Mouse (Mus musculus): ENCODE data around the gene Sfta2. TPM values are rescaled to one million over a fixed set of nuclear protein-coding genes. Genes with fewer than 3 reads are reported as not detected.

The Sfta2 gene
- total RNA-seq (2021): not detected

DNA sequence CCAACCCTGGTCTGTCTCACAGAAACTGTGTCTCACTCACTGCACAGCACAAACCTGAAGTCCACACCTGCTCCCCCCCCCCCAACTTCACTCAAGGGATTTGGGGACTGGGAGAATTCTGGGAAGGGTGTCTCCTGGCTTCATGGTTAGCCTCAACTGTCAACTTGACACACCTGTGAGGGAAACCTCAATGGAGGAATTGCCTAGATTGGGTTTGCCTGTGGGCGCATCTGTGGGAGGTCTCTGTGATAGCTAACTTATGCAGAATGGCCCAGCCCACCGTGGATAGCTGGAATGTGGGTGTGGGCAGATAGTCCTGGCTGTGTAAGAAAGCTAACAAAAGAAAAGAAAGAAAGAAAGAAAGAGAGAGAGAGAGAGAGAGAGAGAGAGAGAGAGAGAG is at the start of gene Sfta2:
Gene Sfta2 (plus strand): TSS at position 301 of the 400 bp plus-strand sequence.
- intact Hi-C loops (cut with DNase I): no loop called here
- DNase-seq (ENCODE audit: low spot score): no peak

DNA sequence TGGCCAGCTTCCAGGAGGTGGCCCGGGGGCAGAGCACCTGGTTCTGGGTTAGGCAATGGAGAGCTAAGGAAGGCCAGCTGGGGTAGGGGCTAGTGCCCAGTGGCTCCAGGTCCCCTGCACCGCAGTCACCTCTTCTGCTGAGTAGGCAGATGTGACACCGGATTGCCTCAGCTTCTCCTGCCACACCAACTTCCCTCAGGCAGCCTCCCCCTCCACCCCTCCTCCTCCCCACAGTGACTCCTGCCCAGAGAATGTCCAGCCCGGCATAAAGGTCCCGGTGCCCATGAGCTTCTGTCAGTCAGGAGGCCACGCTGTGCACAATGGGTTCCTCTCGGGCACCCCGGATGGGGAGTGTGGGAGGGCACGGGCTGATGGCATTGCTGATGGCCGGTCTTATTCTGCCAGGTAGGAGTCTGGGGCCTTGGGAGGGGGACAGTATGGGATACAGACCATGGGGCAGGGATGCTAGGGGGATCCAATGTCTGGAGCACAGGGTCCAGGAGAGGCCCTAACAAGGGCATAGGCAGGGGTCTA is 49.4 kb upstream of the Sfta2 start, which contains the start of gene Cdsn:
Gene Cdsn (plus strand): TSS at position 248 of the 534 bp plus-strand sequence.
- no peak for DNase-seq (ENCODE audit: low spot score)
- intact Hi-C loops (cut with DNase I): no loop called here

DNA sequence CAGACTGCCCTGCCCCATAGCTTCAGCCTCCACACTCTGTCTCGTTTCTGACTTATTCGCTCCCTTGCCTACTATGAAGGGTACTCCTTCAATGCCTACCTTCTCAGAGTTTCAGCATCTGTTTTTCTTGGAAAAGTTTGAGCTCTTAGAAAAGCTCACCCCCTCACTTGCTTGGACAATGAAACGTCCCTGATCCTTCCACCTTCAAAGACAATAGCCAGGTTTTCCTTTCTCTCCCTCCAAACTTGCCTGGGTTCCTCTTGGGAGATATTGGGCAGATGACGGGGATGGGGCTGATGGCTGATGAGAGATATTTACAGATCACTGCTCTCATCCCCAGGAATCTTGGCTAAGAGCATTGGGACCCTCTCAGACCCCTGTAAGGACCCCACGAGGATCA is 47.0 kb upstream of the Sfta2 start:
- no peak for DNase-seq (ENCODE audit: low spot score)
- intact Hi-C loops (cut with DNase I): no loop called here

DNA sequence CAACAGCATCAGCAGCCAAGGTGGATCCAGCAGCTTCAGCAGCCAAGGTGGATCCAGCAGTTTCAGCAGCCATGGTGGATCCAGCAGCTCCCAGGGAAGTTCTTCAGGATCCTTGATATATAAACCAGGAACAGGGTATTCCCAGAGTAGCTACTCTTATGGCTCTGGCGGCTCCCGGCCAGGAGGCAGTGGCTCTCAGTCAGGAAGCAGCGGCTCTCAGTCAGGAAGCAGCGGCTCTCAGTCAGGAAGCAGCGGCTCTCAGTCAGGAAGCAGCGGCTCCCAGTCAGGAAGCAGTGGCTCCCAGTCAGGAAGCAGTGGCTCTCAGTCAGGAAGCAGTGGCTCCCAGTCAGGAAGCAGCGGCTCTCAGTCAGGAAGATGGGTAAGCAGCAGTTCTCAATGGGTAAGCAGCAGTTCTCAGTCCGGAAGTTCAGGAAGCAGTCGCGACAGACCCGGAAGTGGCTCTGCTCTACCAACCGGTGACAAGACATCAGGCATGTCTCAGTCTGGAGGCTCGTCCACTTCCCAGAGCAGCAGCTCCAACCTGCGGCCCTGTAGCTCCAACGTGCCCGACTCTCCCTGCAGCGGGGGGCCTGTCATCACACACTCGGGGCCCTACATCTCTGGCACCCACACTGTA is 46.5 kb upstream of the Sfta2 start:
- DNase-seq (ENCODE audit: low spot score): no peak
- intact Hi-C loops (cut with DNase I): no loop called here

DNA sequence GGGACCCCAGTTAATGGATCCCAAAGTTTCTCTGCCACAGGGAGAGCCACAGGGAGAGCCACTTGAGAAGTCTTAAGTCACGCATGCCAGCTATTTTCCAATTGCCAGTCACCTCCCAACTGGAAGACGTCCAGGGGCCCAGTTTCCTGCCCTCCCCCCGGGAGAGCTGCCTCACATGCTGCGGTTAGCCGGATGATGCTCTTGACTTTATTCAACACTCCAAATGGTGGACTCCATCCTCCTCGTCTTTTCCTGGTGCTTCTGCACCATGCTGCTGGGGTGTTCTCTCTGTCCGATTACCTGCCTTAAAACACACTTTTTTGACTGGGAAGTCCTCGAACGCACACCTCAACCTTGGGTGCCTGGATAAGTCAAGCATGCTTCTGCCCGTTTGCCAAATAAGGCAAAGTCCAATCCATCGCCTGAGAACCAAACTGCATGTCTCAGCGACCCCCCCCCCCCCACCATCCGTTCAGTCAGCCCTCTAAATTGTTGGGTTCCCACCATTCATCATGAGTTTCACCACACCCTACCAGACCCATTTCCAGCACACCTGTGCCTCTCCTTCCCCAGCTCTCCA is 45.1 kb upstream of the Sfta2 start:
- no peak for DNase-seq (ENCODE audit: low spot score)
- intact Hi-C loops (cut with DNase I): no loop called here

DNA sequence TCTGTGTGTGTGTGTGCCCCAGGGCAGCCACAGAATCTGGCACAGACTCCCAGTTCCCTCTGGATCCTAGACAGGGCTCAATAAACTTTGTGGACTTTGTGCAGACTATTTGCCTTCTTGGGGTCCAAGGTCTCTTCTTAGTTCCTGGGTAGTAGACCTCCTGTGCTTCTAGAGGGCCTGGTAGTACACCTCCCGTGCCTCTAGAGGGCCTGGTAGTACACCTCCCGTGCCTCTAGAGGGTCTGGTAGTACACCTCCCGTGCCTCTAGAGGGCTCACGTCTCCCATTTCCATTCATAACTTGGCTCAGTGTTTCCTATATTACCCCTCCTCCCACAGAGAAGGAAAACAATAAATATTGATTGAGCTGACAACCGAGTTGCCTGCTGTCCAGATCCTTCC is 44.5 kb upstream of the Sfta2 start:
- no peak for DNase-seq (ENCODE audit: low spot score)

DNA sequence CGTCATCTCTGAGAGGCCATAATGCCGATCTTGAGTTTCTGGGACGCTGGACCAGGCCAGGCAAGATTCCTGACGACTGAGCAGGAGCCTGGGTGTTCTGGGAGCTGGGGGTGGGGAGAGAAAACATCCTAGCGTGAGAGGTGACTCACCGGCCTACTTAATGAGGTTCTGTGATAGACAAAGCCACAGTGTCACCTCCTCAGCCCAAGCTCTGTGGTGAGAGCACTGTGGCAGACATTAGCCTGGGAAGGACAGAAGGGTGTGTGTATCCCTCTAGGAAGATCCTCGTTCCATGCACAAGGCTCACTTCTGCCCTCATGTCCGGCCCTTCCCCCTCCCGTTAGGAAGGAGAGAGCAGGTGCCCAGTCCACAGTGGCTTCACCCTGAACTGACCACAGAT is 44.0 kb upstream of the Sfta2 start:
- DNase-seq (ENCODE audit: low spot score): no peak
- intact Hi-C loops (cut with DNase I): no loop called here

More for the DNA sequence above, 44.5 kb upstream of the Sfta2 start:
- intact Hi-C loops (cut with DNase I): no loop called here

DNA sequence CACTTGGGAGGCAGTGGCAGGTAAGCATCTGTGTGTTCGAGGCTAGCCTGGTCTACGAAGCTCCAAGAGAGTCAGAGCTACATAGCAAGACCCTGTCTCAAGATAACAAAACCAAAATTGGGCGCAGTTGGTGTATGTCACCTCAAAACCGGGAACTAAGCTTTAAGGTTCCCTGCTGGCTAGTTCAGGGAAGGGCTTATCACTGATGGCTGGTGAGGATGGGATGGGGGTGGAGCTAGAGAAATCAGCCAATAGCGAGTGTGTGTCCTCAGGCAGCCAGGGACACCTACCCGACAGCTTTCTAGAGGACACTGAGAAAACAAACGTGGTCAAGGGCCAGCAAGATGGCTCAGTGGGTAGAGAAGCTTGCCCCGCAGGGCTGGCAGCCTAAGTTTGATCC is 43.1 kb upstream of the Sfta2 start:
- intact Hi-C loops (cut with DNase I): no loop called here

DNA sequence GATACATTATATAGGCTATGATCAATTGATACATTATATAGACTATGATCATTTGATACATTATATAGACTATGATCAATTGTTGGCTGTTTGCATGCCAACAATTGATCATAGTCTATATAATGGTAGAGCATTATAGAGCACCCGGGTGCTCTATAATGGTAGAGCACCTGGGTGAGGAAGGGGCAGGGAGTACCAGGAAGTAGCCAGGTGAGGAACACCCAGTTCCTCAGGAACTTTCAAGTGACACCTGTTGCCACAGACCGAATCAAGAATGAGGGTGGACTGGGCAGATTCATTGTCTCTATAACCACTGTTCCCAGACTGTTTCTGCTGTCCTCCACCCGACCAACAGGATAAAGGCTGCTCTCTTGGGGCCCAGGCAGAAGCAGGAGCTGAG is 34.2 kb upstream of the Sfta2 start, which contains the start of gene 2300002M23Rik:
Gene 2300002M23Rik (plus strand): TSS at position 301 of the 400 bp plus-strand sequence.
- intact Hi-C loops (cut with DNase I): no loop called here
- DNase-seq (ENCODE audit: low spot score): no peak

More for the DNA sequence above, 43.1 kb upstream of the Sfta2 start:
- DNase-seq (ENCODE audit: low spot score): no peak

DNA sequence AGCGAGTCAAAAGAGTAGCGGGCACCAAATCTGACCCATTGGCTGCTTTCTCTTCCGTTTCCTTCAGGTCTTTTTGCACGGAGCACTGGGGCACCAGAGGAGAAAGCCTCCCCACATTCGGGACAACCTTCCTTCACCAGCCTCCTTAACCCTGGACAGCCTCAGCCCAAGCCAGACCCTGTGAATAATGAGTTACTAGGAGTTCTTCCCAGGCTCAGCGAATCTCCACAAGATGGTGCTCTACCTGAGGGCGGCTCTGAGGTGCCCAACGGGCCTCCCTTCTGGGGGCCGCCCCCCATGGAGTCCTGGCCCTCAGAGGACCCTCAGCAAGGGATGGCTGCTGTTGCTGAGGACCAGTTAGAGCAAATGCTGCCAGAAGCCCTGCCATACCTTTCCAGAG is 33.6 kb upstream of the Sfta2 start:
- DNase-seq (ENCODE audit: low spot score): no peak
- intact Hi-C loops (cut with DNase I): no loop called here

DNA sequence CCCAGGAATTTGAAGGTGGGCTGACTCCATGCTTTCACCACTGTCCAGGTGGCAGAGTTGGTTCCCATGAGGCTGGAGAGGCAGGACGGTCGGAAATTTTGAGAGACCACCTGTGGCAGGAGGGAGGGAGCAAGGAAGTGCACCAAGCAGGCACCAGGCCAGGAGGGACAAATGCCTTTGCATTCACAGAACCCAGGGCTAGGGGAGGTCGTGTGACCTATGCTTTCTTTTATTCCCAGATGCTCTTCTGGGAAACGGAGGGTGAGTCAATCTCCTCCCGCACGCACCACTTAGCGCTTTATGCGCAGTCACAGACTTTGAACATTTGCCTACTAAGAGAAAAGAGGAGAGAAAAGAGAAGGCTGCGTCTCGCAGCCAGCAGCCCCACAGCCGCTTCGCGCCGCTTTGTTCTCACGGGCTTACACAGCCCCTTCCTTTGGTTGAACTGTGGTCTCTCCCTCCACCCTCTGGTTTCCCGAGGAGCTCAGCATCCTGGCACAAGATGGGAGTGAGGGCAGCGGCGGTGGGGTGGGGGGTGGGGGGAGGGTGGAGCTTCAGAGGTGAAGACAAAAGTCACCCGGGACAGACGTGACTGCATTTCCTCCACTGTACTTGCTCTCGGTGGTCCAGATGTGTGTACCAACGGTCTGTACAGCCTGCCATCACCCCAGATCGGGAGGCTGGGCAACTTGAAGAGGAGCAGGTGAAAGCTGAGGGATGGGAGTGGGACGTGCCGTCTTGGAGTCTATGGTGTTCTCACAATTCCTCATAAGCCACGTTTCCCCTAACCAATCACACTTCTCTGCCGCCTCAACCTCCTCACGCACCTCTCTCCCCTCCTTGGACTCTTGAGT is 32.0 kb upstream of the Sfta2 start:
- intact Hi-C loops (cut with DNase I): no loop called here
- no peak for DNase-seq (ENCODE audit: low spot score)

DNA sequence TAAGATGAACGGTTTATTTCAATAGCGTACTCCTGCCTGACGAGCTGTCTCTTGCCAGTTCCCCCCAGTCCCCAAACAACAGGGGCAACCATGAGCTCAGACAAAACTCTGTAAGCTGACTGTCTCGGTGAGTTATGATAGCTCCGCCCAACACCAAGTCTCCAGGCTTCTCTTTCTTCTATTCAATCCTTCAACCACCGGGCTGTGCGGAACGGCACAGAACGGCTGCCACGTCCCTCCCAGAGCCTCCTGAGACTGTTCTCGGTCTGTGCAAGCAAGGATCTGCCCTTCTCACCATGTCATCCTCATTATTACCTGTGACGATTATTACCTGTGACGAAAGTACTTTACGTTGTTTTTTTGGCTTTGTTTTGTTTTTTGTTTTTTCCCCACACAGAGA is 30.5 kb upstream of the Sfta2 start:
- DNase-seq (ENCODE audit: low spot score): no peak
- intact Hi-C loops (cut with DNase I): no loop called here

DNA sequence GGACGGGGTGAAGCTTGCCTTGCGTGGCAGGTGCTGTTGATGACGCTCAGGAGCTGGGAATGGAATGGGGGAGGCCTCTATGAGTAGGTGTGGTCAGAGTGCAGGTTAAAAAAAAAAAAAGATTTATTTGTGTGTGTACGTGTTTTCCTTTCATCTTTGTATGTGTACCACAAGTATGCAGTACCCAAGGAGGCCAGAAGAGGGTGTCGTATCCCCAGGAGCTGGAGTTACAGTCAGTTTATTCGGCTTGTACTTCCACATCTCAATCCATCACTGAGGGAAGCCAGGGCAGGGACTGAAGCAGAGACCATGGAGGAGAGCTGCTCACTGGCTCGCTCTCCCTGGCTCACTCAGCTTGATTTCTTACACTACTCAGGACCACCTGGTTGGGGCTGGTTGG is 29.9 kb upstream of the Sfta2 start:
- DNase-seq (ENCODE audit: low spot score): no peak
- intact Hi-C loops (cut with DNase I): no loop called here

DNA sequence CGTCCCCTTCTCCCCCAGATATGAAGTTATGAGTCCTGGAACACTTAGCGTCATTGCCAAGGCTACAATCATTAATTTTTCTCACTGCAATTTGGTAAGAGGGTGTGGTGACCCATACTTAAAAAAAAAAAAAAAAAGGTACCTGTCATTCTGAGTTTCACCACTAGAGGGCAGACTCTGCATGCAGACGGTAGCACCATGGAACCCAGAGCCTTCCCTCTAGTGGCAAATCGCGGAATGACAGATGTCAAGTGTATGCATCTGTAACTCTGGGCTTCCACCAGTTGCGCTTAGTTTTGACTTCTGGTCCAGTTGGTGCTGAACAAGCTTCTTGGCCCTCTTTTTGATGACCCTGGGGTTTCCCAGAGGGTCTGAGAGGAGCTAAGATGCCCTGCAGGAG is 23.1 kb upstream of the Sfta2 start:
- DNase-seq (ENCODE audit: low spot score): no peak
- intact Hi-C loops (cut with DNase I): loop anchor here (5.0 kb wide), 1 partner anchor 36 kb away; no protein-coding TSS in a partner anchor

DNA sequence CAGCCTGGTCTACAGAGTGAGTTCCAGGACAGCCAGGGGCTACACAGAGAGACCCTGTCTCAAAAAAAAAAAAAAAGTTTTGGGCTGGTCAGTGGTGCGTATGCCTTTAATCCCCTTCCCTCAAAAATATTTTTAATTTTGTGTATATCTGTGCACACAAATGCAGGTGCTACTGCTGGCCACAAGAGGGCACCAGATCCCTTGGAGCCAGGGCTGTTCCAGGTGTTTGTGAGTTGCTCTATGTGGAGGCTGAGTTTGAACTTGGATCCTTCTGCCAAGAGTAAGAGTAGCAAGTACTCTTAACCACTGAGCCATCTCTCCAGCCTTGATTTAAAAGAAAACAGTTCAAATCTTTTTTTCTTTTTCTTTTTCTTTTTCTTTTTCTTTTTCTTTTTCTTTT is 18.4 kb upstream of the Sfta2 start:
- no peak for DNase-seq (ENCODE audit: low spot score)
- intact Hi-C loops (cut with DNase I): no loop called here

DNA sequence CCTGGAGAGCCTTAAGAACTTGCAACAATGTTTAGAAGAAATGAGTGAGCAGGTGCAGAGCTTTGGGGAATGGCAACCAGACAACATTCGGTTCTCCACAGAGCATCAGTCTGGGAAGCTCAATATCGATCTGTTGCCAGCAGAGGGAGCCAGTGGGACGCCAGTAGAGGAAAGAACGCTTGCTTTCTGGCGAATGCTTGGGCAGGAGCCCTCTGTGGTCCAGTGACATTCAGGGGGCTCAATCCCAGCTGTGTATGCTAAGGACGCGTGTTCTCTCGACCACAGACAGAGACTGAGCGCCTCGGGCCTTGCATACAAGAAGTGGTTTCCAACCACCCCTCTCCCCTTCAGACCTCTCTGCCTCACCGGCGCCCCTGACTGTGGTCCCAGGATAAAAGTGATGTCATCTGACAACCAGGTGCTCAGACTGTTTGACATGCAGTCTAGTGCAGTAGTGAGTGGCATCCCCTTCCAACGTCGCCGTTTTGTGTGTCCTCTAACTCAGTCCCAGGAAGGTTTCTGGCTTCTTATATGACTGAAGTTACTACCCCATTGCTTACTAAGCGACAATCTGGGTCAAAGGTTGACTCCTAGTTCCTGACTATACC is 16.9 kb upstream of the Sfta2 start:
- peak; percentile 33 for DNase-seq (ENCODE audit: low spot score)
- intact Hi-C loops (cut with DNase I): no loop called here

DNA sequence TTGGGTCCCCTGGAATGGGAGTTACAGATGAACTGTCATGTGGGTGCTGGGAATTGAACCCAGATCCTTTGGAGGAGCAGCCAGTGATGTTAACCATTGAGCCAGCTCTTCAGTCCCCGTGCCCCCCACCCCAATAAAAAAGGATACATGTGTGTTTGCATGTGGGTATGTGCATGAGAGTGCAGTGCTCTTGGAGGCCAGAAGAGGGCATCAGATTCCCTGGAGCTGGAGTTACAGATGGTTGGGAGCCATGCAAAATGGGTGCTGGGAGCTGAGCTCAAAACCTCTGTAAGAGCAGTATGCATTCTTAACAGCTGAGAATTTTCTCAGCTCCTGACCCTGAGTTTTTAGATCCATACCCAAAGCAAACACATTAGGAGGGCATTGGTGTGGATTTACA is 14.1 kb upstream of the Sfta2 start:
- DNase-seq (ENCODE audit: low spot score): no peak
- intact Hi-C loops (cut with DNase I): no loop called here

DNA sequence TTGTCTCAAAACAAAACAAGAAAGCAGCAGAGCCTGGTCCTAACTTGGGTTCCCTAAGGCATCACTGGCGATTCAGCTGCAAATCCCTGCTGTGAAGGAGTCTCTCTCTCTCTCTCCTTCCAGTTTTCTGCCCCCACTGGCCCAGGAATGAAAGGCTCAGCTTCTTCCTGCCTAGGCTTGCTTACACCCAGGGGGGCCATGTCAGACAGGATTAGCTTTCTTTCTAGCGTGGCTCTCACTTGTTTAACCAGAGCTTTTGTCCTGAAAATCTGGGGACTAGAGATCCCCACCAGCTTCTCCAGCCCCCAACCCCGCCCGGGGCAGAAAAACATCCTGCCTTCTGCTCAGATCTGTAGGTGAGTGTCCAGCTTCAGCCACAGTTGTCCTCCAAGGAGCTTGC is 13.0 kb upstream of the Sfta2 start:
- intact Hi-C loops (cut with DNase I): no loop called here
- DNase-seq (ENCODE audit: low spot score): no peak

DNA sequence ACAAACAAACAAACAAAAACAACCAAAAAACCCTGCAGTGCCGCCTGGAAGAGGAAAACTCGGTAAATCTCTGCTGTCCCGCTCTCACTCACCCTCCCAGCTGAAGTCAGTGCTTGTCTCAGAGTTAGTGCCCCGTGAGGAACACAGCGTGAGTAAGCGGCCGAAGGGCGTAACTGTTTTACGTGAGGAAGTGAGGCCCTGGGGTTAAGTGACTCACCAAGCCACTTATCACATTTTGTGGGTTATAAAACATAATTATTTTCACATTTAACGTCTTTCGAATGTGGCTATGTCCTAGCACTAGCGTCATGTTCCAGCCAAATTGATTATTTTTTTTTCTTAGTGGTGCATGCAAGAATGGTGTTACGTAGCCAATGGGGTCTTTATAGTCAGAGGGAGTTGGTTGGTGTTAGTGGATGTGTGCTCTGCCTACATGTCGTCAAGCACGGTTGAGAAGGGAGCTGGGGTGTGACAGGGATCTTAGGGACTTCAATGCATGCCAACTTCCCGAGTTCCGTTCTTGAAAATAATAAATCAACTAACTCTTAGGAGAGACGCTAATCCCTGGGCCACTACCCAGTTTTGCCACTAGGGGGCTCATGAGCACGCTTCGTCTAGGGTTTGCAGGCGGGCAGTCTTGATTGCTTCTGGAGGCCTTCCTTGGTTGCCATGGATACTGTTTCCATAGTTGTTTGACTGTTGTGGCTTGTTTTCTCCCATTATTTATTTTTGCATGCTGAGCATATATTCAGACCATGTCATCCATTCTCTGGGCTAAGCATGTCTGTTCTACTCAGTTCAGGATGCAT is 10.7 kb upstream of the Sfta2 start:
- peak; percentile 46 for DNase-seq (ENCODE audit: low spot score)
- intact Hi-C loops (cut with DNase I): loop anchor here (5.0 kb wide), 1 partner anchor 147 kb away; no protein-coding TSS in a partner anchor
